Mouse (Mus musculus): ENCODE results near the gene Pcf11. TPM values are rescaled to one million over a fixed set of nuclear protein-coding genes. Genes with fewer than 3 reads are reported as not detected.

The Pcf11 gene
- polyA plus RNA-seq (2012; rRNA removed) = 27.1 and 29.8 TPM in 2 replicates

DNA sequence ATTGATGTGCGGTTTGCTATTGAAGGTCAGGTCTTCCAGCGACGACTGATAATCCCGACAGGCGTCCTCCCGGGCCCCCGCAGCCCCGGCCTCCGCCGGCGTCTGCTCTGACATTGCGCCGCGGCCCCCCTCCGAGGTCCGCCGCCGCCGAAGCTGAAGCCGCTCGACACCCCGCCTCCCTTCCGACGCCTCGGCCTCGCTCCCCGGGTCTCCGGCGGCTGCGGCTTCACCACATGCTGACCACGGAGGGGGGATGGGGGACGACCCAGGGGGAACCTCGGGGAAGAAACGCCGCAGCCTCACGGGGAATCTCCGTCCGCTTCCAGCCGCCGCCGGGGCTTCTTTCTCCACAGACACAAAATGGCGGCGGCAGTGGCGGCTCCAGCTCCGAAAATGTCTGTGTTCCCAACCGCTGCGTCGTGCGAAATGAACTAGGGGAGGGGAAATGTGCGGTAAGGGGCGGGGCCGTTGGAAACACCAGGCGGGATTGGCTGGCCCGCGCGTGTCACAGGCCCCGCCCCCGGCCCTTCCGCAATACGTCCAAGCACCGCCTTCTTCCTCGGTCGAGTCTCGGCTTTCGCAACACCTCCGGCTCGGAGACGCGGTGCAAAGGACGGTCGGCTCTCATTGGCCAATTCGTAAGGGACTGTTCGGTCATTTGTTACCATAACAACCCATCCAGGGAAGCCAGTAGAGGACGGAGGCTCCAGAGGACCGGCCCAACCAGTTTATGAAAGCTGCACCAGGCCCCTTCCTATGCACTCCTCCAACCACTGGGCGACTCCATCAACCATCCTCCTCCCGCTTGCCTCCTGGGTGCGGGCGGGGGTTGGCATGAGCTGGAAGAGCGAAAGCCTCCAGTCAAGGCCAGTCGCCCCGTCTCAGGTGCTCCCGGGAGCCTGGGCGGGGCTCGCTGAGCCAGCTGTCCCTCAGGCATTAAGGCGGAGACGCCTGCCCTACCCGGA, at the start of gene Pcf11:
Gene Pcf11, minus strand, starts transcription at position 428 of the 965 bp plus-strand sequence.
- Histone ChIP-seq H3K4me3 (ENCODE audit: insufficient read depth, low read length) (peak within 1 kb of the TSS; percentile 100), H3K4me1 (ENCODE audit: control insufficient read depth, insufficient read depth, low read length) (peaks cover 6% of the 10 kb centered on the region; the same call in 1 of the 2 replicates), H3K27ac (ENCODE audit: insufficient read depth, low read length) (peak within 1 kb of the TSS; percentile 91)
- TF ChIP-seq POLR2A (IDR thresholded peaks at IDR 0.05; ENCODE audit: extremely low read depth, insufficient read depth, low read length) = peak; percentile 94
- TF ChIP-seq CTCF (IDR thresholded peaks at IDR 0.05; ENCODE audit: extremely low read depth, insufficient read depth, low read length) = no peak

DNA sequence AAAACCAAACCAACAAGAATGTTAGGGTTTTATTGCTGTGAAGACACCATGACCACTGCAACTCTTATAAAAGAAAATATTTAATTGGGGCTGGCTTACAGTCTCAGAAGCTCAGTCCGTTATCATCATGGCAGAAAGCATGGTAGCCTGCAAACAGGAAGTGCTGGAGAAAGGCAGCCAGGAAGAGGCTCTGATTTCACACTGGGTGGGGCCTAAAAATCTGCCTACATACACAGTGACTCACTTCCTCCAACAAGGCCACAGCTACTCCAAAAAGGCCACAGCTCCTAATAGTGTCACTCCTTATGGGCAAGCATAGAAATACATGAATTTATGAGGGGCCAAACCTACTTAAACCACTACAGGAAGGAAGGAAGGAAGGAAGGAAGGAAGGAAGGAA, 45.3 kb upstream of the Pcf11 start:
- H3K4me3 ChIP-seq (ENCODE audit: insufficient read depth, low read length) = no peak overlapping the region
- TF ChIP-seq POLR2A (IDR thresholded peaks at IDR 0.05; ENCODE audit: extremely low read depth, insufficient read depth, low read length) = no peak
- TF ChIP-seq CTCF (IDR thresholded peaks at IDR 0.05; ENCODE audit: extremely low read depth, insufficient read depth, low read length) = no peak
- H3K4me1 ChIP-seq (ENCODE audit: control insufficient read depth, insufficient read depth, low read length) = no peaks in the 10 kb centered on the region
- no peak overlapping the region for H3K27ac ChIP-seq (ENCODE audit: insufficient read depth, low read length)

DNA sequence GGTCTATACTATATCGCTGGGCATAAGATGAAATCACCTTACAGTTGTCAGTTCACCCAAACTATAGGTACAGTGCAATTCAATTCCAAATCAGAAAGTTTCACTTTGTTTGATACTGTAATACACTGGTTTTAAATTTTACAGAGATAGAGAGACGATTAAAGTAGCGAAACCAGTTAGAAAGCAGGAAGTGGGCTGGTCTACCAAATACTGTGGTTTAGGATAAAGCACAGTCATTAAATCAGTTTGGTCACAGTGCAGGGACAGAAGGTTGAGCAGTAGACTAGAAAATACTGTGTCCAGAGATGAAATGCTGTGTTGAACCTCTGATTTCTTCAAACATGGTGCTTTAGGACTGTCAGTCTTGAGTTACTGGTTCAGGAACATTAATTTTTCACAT, 41.9 kb upstream of the Pcf11 start:
- Histone ChIP-seq H3K27ac (ENCODE audit: insufficient read depth, low read length) (no peak overlapping the region), H3K4me3 (ENCODE audit: insufficient read depth, low read length) (no peak overlapping the region), H3K4me1 (ENCODE audit: control insufficient read depth, insufficient read depth, low read length) (no peaks in the 10 kb centered on the region)
- TF ChIP-seq POLR2A (IDR thresholded peaks at IDR 0.05; ENCODE audit: extremely low read depth, insufficient read depth, low read length) = no peak

DNA sequence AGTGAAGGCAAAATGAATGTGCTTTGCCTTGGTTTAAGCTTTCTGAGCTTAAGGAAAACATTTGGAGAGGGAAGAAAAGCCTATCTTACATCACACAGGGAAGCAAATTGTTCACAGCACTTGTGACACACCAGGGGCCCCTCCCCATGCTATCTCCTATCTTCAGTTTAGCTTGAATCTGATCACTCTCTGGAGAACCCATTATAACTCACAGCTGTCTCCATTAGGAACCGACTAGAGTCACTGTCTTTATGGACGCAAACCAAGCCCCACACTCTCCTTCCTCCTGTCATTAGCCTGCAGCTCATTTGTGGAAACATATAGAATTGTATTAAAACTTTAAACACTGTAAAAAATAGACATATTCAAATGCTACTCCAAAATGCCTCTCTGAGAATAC, 39.8 kb upstream of the Pcf11 start:
- Histone ChIP-seq H3K4me1 (ENCODE audit: control insufficient read depth, insufficient read depth, low read length) (no peaks in the 10 kb centered on the region; the same call in 1 of the 2 replicates), H3K4me3 (ENCODE audit: insufficient read depth, low read length) (no peak overlapping the region), H3K27ac (ENCODE audit: insufficient read depth, low read length) (no peak overlapping the region)
- TF ChIP-seq CTCF (IDR thresholded peaks at IDR 0.05; ENCODE audit: extremely low read depth, insufficient read depth, low read length) (no peak), POLR2A (IDR thresholded peaks at IDR 0.05; ENCODE audit: extremely low read depth, insufficient read depth, low read length) (no peak)

DNA sequence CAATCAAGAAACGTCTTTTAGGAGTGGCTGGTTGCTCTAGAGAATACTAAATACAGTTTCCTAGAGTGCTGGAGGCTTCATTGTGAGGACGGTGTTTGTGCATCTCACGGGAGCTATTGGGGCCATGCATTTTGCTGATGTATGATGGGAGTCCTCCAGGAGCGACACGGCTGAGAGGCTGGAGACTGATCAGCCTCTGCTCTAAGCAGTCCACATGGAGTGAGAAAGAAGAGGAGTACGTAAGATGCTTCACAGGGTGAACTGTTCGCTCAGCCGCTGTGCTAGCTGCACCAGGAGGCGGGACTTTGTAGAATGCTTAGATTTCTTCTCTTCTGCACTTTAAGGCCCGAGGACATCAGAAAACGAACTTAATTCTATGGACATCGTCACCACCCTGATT, 37.0 kb upstream of the Pcf11 start:
- H3K4me3 ChIP-seq (ENCODE audit: insufficient read depth, low read length) = no peak overlapping the region
- no peak overlapping the region for H3K27ac ChIP-seq (ENCODE audit: insufficient read depth, low read length)
- H3K4me1 ChIP-seq (ENCODE audit: control insufficient read depth, insufficient read depth, low read length) = no peaks in the 10 kb centered on the region; the same call in 1 of the 2 replicates
- no peak for TF ChIP-seq CTCF (IDR thresholded peaks at IDR 0.05; ENCODE audit: extremely low read depth, insufficient read depth, low read length)
- TF ChIP-seq POLR2A (IDR thresholded peaks at IDR 0.05; ENCODE audit: extremely low read depth, insufficient read depth, low read length) = no peak

DNA sequence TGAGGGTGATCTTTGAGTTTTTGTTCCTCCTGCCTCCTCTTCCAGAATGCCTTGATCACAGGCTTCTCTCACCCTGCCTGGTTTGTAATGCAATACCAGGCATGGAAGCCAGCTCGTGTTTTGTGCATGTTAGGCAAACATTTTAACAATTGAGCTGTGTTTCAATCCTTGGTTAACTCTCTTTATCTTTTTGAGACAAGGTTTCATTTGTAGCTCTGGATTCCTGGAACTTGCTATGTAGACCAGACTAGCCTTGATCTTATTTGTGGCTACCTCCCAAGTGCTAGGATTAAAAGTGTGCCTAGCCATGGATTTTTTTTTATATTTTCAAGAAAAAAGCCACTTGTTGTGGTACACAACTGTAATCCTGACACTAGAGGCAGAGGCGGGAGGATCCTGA, 35.8 kb upstream of the Pcf11 start:
- no peak for TF ChIP-seq CTCF (IDR thresholded peaks at IDR 0.05; ENCODE audit: extremely low read depth, insufficient read depth, low read length)
- no peak for TF ChIP-seq POLR2A (IDR thresholded peaks at IDR 0.05; ENCODE audit: extremely low read depth, insufficient read depth, low read length)
- Histone ChIP-seq H3K4me1 (ENCODE audit: control insufficient read depth, insufficient read depth, low read length) (no peaks in the 10 kb centered on the region; the same call in 1 of the 2 replicates), H3K4me3 (ENCODE audit: insufficient read depth, low read length) (no peak overlapping the region), H3K27ac (ENCODE audit: insufficient read depth, low read length) (no peak overlapping the region)

DNA sequence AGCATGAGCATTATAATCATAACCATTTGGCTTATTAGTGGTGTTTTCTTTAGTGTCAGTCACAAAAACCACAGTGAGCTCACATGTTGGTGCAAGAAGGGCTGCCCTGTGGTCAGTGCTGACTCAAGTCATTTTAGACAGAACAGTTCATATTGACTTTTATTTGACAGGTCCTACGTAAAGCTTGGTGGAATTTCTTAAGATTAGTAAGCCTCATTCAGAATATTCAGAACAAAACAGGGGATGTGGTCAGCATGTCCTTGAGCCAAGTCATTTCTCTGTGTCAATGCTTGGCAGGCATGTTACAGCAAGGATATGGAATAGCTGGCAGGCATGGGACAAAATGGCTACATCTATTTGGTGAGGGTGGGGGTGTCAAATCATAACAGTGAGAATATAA, 33.9 kb upstream of the Pcf11 start:
- Histone ChIP-seq H3K4me1 (ENCODE audit: control insufficient read depth, insufficient read depth, low read length) (no peaks in the 10 kb centered on the region; the same call in 1 of the 2 replicates), H3K27ac (ENCODE audit: insufficient read depth, low read length) (no peak overlapping the region), H3K4me3 (ENCODE audit: insufficient read depth, low read length) (no peak overlapping the region)
- TF ChIP-seq CTCF (IDR thresholded peaks at IDR 0.05; ENCODE audit: extremely low read depth, insufficient read depth, low read length) (no peak), POLR2A (IDR thresholded peaks at IDR 0.05; ENCODE audit: extremely low read depth, insufficient read depth, low read length) (no peak)

DNA sequence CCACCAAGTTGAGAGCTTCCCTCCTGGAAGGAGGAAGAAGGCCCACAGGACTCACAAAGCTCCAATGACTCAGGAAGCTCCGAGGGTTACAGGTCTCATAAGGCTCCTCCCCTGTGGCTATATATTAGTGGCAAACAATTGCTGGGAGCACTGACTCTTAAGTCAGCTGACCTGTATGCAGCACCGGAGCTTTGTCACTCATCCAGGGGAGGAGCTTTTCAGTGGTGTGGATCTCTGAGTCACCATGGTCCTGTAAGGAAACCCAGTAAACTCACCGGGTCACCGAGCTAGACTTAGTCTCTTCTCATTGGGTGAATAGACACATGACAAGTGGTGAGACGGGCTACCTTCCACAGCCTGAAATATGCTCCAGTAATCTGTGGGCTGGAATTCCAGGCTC, 29.0 kb upstream of the Pcf11 start:
- no peak overlapping the region for H3K4me3 ChIP-seq (ENCODE audit: insufficient read depth, low read length)
- H3K27ac ChIP-seq (ENCODE audit: insufficient read depth, low read length) = no peak overlapping the region
- no peaks in the 10 kb centered on the region for H3K4me1 ChIP-seq (ENCODE audit: control insufficient read depth, insufficient read depth, low read length)
- TF ChIP-seq POLR2A (IDR thresholded peaks at IDR 0.05; ENCODE audit: extremely low read depth, insufficient read depth, low read length) (no peak), CTCF (IDR thresholded peaks at IDR 0.05; ENCODE audit: extremely low read depth, insufficient read depth, low read length) (no peak)

DNA sequence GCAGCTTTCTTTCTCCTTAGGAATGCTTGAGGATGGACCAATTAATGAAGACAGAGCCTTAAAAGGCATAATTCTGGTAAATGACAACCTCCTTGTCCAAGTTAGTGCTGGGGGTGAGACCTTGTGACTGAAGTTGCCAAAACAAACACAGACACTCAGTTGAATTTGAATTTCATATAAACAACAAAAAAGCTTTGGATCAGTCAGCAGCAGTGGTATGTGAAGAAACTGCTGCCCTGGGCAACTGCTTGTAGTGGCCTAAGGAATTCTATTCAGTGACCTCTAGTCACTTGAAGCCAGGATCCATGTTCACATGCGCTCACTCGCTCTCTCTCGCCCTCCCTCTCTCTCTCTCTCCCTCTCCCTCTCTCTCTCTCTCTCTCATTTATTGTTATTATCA, 26.7 kb upstream of the Pcf11 start:
- H3K4me3 ChIP-seq (ENCODE audit: insufficient read depth, low read length) = no peak overlapping the region
- H3K4me1 ChIP-seq (ENCODE audit: control insufficient read depth, insufficient read depth, low read length) = no peaks in the 10 kb centered on the region
- TF ChIP-seq POLR2A (IDR thresholded peaks at IDR 0.05; ENCODE audit: extremely low read depth, insufficient read depth, low read length) (no peak), CTCF (IDR thresholded peaks at IDR 0.05; ENCODE audit: extremely low read depth, insufficient read depth, low read length) (no peak)
- H3K27ac ChIP-seq (ENCODE audit: insufficient read depth, low read length) = no peak overlapping the region

DNA sequence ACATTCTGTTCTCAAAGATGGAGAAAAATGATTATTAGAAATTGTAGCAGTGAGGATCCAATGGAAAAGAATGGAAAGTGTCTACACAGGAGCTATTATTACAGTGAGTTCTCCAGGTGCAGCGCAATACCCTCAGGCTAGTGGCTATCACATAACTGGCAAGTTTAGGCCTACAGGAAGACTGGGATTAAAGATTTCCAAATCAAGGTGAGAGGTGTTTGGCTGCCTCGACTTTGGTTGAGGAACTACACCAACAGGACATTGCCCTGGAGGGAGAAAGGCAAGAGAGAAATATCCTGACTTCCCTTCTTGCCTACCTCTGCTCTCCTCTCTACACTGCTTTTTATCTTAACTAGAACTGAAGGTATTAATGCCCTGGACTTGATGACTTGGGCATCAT, 19.4 kb upstream of the Pcf11 start:
- Histone ChIP-seq H3K4me1 (ENCODE audit: control insufficient read depth, insufficient read depth, low read length) (no peaks in the 10 kb centered on the region), H3K27ac (ENCODE audit: insufficient read depth, low read length) (no peak overlapping the region), H3K4me3 (ENCODE audit: insufficient read depth, low read length) (no peak overlapping the region)
- TF ChIP-seq CTCF (IDR thresholded peaks at IDR 0.05; ENCODE audit: extremely low read depth, insufficient read depth, low read length) (no peak), POLR2A (IDR thresholded peaks at IDR 0.05; ENCODE audit: extremely low read depth, insufficient read depth, low read length) (no peak)

Data from cortical plate, adult 2 months (tissue).